17 mouse cellular contexts compared by ENCODE assay signal in the genomic region with DNA sequence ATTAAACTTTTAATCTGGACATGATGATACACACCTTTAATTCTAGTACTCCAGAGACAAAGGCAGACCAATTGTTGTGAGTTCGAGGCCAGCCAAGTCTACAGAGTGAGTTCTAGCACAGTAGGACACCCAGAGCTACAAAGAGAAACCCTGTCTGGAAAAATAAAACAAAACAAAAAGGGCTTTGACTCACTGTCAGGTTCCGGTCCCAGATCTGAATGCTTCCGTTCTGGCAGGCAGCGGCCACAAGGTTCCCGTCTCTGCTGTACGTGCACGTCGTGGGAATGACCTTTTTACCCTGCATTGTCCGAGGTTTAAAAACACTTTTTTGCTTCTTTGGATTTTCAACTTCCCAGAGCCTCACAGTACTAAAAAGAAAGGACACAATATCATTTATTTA.
A peak's percentile ranks its signal among the peaks of the same experiment; 100 is the strongest.
DNase-seq lines count a peak whose midpoint lies in the region; ATAC-seq and TF ChIP-seq lines count a peak whose summit lies in the region.
"Had no signal": no experiment of that assay in that cellular context is flagged by ENCODE, and none has a peak within 500 bp of the region (broad histone marks: within the 10 kb centered on the region; RNA-seq: fewer than 3 reads in every experiment).

No protein-coding gene starts in this region.

- no peak for ATAC-seq in heart, embryonic 12.5 days (ENCODE audit: insufficient number of reproducible peaks, low FRiP score)
- no peak for ATAC-seq in kidney, embryonic 16.5 days (ENCODE audit: low FRiP score, low TSS enrichment)
- ATAC-seq in midbrain, postnatal 0 days (ENCODE audit: low FRiP score) = no peak
- ATAC-seq: forebrain, embryonic 16.5 days; lung, postnatal 0 days had no signal

- H3K4me2 ChIP-seq in heart, embryonic 12.5 days = no peak overlapping the region
- no peak overlapping the region for H3K4me2 ChIP-seq in kidney, embryonic 16.5 days (replicated peaks; ENCODE audit: low read depth, low read length)
- no peak overlapping the region for H3K4me2 ChIP-seq in midbrain, postnatal 0 days (ENCODE audit: low read depth, low read length, poor library complexity, severe bottlenecking)
- H3K4me2 ChIP-seq: liver, embryonic 13.5 days; midbrain, embryonic 11.5 days; neural tube, embryonic 13.5 days had no signal

- TF ChIP-seq CTCF in midbrain, postnatal 0 days (IDR thresholded peaks at IDR 0.05) = no peak

- H3K27ac ChIP-seq in heart, embryonic 12.5 days (ENCODE audit: poor library complexity, severe bottlenecking) = no peak overlapping the region
- no peak overlapping the region for H3K27ac ChIP-seq in kidney, embryonic 16.5 days (ENCODE audit: low read length)
- no peak overlapping the region for H3K27ac ChIP-seq in midbrain, postnatal 0 days (ENCODE audit: low read depth, low read length)
- H3K27ac ChIP-seq: layer of hippocampus, adult 2 months; liver, embryonic 13.5 days; neural tube, embryonic 13.5 days had no signal

- peaks cover 6% of the 10 kb centered on the region for H3K36me3 ChIP-seq in heart, embryonic 12.5 days
- peaks cover 6% of the 10 kb centered on the region; the same call in 1 of the 2 replicates for H3K36me3 ChIP-seq in kidney, embryonic 16.5 days (ENCODE audit: insufficient read depth, low read length)
- peaks cover 3% of the 10 kb centered on the region; the same call in 1 of the 2 replicates for H3K36me3 ChIP-seq in midbrain, postnatal 0 days (ENCODE audit: insufficient read depth, low read length)

- no peak overlapping the region for H3K9ac ChIP-seq in heart, embryonic 12.5 days
- H3K9ac ChIP-seq in kidney, embryonic 16.5 days (replicated peaks; ENCODE audit: low read length) = no peak overlapping the region
- H3K9ac ChIP-seq in midbrain, postnatal 0 days (replicated peaks; ENCODE audit: low read length, poor library complexity, severe bottlenecking) = no peak overlapping the region
- H3K9ac ChIP-seq: liver, embryonic 13.5 days; neural tube, embryonic 13.5 days had no signal

- H3K4me3 ChIP-seq in heart, embryonic 12.5 days = no peak overlapping the region
- no peak overlapping the region for H3K4me3 ChIP-seq in kidney, embryonic 16.5 days (ENCODE audit: low read length)
- H3K4me3 ChIP-seq in midbrain, postnatal 0 days (ENCODE audit: low read depth, low read length) = no peak overlapping the region
- H3K4me3 ChIP-seq: layer of hippocampus, adult 2 months; liver, embryonic 13.5 days; neural tube, embryonic 13.5 days had no signal

- peak; percentile 18 for DNase-seq in heart, adult 8-10 months (ENCODE audit: low spot score)
- peak; percentile 5 to 15 for DNase-seq in kidney, adult 8-10 months
- peak; percentile 53 for DNase-seq in 416B (ENCODE audit: low read depth)
- peak; percentile 29 for DNase-seq in embryo, embryonic 11 days
- DNase-seq in cerebellum, adult 9-10 months = no peak
- DNase-seq in midbrain, postnatal 0 days (ENCODE audit: low spot score) = no peak
- DNase-seq: cerebellum, adult 9-11 months; liver, embryonic 13.5 days; right cerebral cortex, postnatal 14 days had no signal

- H3K9me3 ChIP-seq in heart, embryonic 12.5 days (replicated peaks) = peaks cover 4% of the 10 kb centered on the region; the same call in 1 of the 2 replicates
- peaks cover 5% of the 10 kb centered on the region; the same call in 1 of the 2 replicates for H3K9me3 ChIP-seq in kidney, embryonic 16.5 days (ENCODE audit: low read length)
- no peaks in the 10 kb centered on the region for H3K9me3 ChIP-seq in midbrain, postnatal 0 days (ENCODE audit: low read length)
- H3K9me3 ChIP-seq: G1E; liver, embryonic 13.5 days; neural tube, embryonic 13.5 days had no signal

- H3K4me1 ChIP-seq in heart, embryonic 12.5 days (replicated peaks) = no peaks in the 10 kb centered on the region
- H3K4me1 ChIP-seq in kidney, embryonic 16.5 days (ENCODE audit: insufficient read depth, low read length) = no peaks in the 10 kb centered on the region
- H3K4me1 ChIP-seq in midbrain, postnatal 0 days (ENCODE audit: insufficient read depth, low read length) = no peaks in the 10 kb centered on the region
- H3K4me1 ChIP-seq: liver, embryonic 13.5 days; neural tube, embryonic 13.5 days had no signal

- 63% methylated on average over 9 of the region's 9 CpGs for WGBS in heart, embryonic 12.5 days
- 79% methylated on average over 9 of the region's 9 CpGs for WGBS in kidney, embryonic 16.5 days
- 46% methylated on average over 9 of the region's 9 CpGs for WGBS in midbrain, postnatal 0 days

- H3K27me3 ChIP-seq in heart, embryonic 12.5 days (replicated peaks) = no peaks in the 10 kb centered on the region
- H3K27me3 ChIP-seq in kidney, embryonic 16.5 days (ENCODE audit: insufficient read depth, low read length) = no peaks in the 10 kb centered on the region
- H3K27me3 ChIP-seq in midbrain, postnatal 0 days (ENCODE audit: insufficient read depth, low read length) = no peaks in the 10 kb centered on the region
- H3K27me3 ChIP-seq: liver, embryonic 13.5 days; neural tube, embryonic 13.5 days had no signal

Comparison
In these comparisons a context has a peak if more than half of its experiments do, and no peak if none do; other contexts are left out.
1. DNase-seq: peak in heart, adult 8-10 months (single experiment), kidney, adult 8-10 months (2 of 2), 416B (single experiment) and embryo, embryonic 11 days (single experiment); none in cerebellum, adult 9-10 months (single experiment) and midbrain, postnatal 0 days (single experiment).